Mouse (Mus musculus) liver, adult 2 months (tissue): ENCODE measurements at regions not wholly inside any gene's neighbourhood (a gene's known extent, or its start where the extent isn't known, plus 50 kb on each side); places are given as distances from the start of the nearest gene placed in this dataset.

Experiments
- CTCF ChIP-seq: fragments of 200-500 bp; IDR thresholded peaks from 2 replicates; pipeline ENCODE4 v1.5.1; 2011; ENCODE audit warnings: low read depth, low read length, control low read depth
- POLR2A ChIP-seq: fragments of 200-500 bp; IDR thresholded peaks from 2 replicates; pipeline ENCODE4 v1.6.1; 2011; ENCODE audit warnings: low read length, control low read depth; ENCODE audit not compliant: insufficient read depth; ENCODE audit errors: extremely low read depth

GRCm38 (mm10) chr15:6934564-6934980, 59.8 kb upstream of the Osmr start:
- TF ChIP-seq CTCF = no peak
- TF ChIP-seq POLR2A = no peak
